Mouse (Mus musculus): ENCODE measurements around the gene Ptpn9. TPM values are rescaled to one million over a fixed set of nuclear protein-coding genes. Genes with fewer than 3 reads are reported as not detected.
"Not testable (repeated sequence)": the region's sequence is repeated elsewhere in the genome, so short reads cannot be mapped to it uniquely, and the experiment has no call there.

Ptpn9 gene
- polyA plus RNA-seq (2015; fragmentation: Nextera tagmentation; extraction: Ambion mirVana), result 22.7 and 23.1 TPM in 2 replicates

DNA sequence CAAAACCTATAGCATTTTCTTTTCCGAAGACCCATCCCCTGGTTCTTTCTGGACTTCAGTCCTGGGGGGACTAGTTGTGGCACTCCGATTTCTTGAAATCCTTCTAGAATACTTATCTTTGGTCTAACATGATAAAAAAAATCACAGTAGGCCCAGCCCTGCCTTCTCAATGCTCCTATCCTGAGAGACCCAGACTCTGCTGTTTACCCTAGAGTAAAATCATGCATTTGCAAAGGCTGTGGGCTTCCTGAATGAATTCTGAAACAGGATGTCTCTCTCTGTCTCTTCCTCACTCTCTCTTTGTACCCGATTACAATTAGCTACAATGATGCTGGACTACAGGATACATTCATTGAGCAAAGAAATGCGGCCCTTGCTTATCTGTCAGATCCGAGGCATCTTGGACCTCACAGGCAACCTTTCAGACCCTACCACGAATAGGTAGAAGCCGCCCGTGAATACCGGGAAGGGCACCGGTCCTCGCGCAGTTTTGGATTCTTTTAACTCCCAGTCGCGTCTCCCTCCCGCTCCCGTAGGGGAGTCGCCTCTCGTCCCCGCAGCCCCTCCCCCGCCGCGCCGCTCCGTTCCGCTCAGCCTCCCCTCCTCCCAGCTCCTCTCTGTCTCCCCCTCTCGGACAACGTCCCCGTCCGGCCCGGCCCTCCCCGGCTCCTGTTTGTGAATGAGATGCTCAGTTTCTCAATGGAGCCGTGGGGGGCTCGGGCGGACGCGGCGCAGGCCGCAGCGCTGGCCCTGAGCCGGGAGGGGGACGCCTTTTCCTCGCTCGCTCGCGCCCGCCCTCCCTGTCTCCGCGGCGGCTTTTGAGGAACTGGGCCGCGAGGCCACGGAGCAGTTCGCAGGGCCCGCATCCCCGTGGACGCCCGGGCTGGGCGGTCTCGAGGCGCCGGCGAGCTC, at the start of gene Ptpn9:
TSS of gene Ptpn9 (plus strand) at position 638 of the 912 bp plus-strand sequence.
- H3K27ac ChIP-seq, result peak within 1 kb of the TSS; percentile 96
- peaks cover 24% of the 10 kb centered on the region for H3K4me1 ChIP-seq (replicated peaks)
- no peaks in the 10 kb centered on the region for H3K9me3 ChIP-seq
- peak within 1 kb of the TSS; percentile 97 for H3K9ac ChIP-seq
- H3K36me3 ChIP-seq, result no peaks in the 10 kb centered on the region
- peak within 1 kb of the TSS; percentile 94 for H3K4me3 ChIP-seq
- no peaks in the 10 kb centered on the region for H3K27me3 ChIP-seq
- WGBS, result 3% methylated on average over 57 of the region's 62 CpGs
- peak within 1 kb of the TSS; percentile 76 for H3K4me2 ChIP-seq
- ATAC-seq (ENCODE audit: low FRiP score), result peak; percentile 93

DNA sequence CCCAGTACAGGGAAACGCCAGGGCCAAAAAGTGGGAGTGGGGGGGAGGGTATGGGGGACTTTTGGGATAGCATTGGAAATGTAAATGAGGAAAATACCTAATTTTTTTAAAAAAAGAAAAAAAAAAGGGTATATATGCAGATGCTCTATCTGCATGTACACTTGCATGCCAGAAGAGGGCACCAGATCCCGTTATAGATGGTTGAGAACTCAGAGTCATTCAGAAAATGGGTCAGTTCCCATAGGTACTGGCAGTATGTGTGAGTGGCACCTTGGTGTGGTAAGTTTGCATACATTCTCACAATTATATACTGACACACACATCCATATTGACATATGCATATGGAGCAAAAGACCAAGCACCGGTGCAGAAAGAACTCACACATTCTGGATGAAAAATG, 47.2 kb upstream of the Ptpn9 start:
- H3K4me2 ChIP-seq; H3K4me3 ChIP-seq; H3K27ac ChIP-seq; H3K9ac ChIP-seq; H3K27me3 ChIP-seq; ATAC-seq (ENCODE audit: low FRiP score); H3K36me3 ChIP-seq; H3K9me3 ChIP-seq: not testable (repeated sequence)
- H3K4me1 ChIP-seq (replicated peaks), result peaks cover 14% of the 10 kb centered on the region
- WGBS, result 31% methylated on average over 3 of the region's 3 CpGs

DNA sequence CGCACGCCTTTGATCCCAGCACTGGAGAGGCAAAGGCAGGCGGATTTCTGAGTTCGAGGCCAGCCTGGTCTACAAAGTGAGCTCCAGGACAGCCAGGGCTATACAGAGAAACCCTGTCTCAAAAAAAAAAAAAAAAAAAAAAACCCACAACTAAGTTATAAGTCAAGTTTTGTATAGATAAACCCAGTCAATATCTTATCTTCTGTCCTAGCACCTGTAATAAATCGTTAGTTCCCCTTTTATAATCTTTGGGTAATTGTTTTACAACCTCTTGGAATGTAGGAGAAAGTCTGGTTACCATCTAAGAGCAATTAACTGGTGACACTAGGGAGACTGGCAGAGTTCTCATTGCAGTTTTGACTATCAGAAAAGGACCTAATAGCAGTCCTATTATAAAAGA, 46.0 kb upstream of the Ptpn9 start:
- H3K9ac ChIP-seq; H3K4me2 ChIP-seq; H3K27ac ChIP-seq; H3K36me3 ChIP-seq; H3K27me3 ChIP-seq; H3K4me3 ChIP-seq; ATAC-seq (ENCODE audit: low FRiP score); H3K9me3 ChIP-seq: not testable (repeated sequence)
- 88% methylated on average over 5 of the region's 5 CpGs for WGBS
- H3K4me1 ChIP-seq (replicated peaks), result peaks cover 14% of the 10 kb centered on the region

DNA sequence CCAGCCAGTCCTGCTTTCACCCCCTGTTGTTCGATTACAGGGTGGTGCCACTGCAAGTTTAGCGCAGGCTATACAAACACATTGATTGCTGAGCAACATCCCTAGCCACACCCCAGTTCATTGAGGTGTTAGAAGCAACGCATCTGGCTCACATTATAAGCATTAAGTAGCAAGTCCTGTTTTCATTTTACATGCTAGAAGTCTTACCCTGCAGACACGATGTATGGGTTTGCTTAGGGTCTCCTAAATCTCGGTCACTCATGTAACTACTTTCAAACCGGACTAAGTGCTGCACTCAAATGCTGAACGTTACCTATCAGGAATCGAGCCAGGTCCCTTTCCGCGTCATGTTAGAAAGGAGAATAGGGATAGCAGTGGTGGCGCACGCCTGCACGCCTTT, 45.0 kb upstream of the Ptpn9 start:
- peak overlapping the region; percentile 68 for H3K9ac ChIP-seq
- peaks cover 14% of the 10 kb centered on the region for H3K4me1 ChIP-seq (replicated peaks)
- no peak overlapping the region for H3K27ac ChIP-seq
- no peaks in the 10 kb centered on the region for H3K27me3 ChIP-seq
- H3K36me3 ChIP-seq, result no peaks in the 10 kb centered on the region
- H3K4me2 ChIP-seq, result peak overlapping the region; percentile 59
- WGBS, result 39% methylated on average over 13 of the region's 13 CpGs
- no peaks in the 10 kb centered on the region for H3K9me3 ChIP-seq
- peak overlapping the region; percentile 56 for H3K4me3 ChIP-seq
- ATAC-seq (ENCODE audit: low FRiP score), result no peak

DNA sequence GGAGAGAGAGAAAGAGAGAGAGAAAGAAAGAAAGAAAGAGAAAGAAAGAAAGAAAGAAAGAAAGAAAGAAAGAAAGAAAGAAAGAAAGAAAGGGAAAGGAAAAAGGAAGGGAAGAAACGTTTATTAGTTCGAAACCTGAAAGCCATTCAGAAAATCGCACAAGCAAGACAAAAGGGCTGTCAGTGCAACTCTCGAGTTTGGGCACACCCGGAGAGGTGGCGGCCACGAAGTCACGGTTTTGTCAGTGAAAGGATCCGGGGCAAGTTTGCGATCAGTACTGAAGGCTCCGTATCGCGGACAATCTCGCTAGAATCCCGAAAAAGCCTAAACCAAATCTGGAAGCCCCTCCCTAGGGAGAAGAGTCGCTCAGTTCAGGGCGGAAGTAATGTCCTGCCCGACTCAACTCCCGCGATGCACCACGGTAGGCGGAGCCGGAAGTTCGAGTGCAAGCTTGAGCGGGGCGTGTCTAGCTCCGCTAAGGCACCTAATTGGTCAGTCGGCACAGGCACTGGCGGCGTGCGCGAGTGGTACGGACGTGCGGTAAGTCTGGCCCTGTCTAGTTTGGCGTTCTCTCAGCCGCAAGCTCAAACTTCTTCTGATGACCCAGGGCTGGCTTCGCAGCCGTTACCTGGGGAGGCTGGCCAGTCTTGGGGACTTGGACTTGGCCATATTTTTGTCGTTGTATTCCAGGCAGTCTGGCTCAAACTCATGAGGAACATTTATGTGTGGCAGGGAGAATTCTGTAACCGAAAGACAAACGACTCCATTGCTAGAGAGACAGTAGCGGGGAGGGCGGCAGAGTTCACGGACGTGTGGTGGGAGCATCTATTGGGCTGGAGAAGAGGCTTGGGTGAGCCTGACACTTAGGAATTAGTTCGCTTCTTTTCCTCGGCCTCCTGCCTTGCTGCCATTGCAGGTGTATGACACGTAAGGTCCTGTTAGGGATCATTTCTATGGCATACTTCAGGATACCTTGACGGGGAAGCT, 44.0 kb upstream of the Ptpn9 start, which contains the start of gene Snupn:
TSS of gene Snupn (plus strand) at position 465 of the 987 bp plus-strand sequence.
- Histone ChIP-seq H3K4me2 (peak within 1 kb of the TSS; percentile 86), H3K4me1 (replicated peaks) (peaks cover 14% of the 10 kb centered on the region), H3K9ac (peak within 1 kb of the TSS; percentile 80), H3K4me3 (peak within 1 kb of the TSS; percentile 56), H3K36me3 (peaks cover 2% of the 10 kb centered on the region; the same call in 1 of the 2 replicates), H3K27ac (peak within 1 kb of the TSS; percentile 88), H3K9me3 (no peaks in the 10 kb centered on the region), H3K27me3 (no peaks in the 10 kb centered on the region)
- under 1% methylated on average over 50 of the region's 50 CpGs for WGBS
- peak; percentile 100 for ATAC-seq (ENCODE audit: low FRiP score)

DNA sequence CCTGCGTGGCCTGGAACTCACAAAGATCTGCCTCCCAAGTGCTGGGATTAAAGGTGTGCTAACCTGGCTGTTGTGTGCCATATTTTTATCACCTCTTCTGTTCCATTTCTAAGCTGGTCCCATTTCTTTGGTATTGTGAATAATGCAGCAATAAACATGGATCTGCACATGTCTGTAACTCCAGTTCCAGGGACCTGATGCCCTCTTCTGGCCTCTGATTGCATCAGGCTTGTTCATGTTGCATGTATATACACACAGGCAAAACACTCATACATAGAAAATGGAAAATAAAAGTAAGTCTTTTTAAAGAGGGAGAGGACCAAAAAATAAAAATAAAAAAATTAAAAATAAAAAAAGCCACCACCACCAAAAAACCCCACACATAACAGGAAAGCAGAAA, 41.2 kb upstream of the Ptpn9 start:
- WGBS, result 97% methylated on average over 1 of the region's 1 CpGs
- no peak overlapping the region for H3K9ac ChIP-seq
- no peaks in the 10 kb centered on the region for H3K9me3 ChIP-seq
- peaks cover 14% of the 10 kb centered on the region for H3K4me1 ChIP-seq (replicated peaks)
- no peak overlapping the region for H3K4me2 ChIP-seq
- no peak overlapping the region for H3K4me3 ChIP-seq
- ATAC-seq (ENCODE audit: low FRiP score), result no peak
- H3K36me3 ChIP-seq, result peaks cover 9% of the 10 kb centered on the region
- no peaks in the 10 kb centered on the region for H3K27me3 ChIP-seq
- H3K27ac ChIP-seq, result no peak overlapping the region

DNA sequence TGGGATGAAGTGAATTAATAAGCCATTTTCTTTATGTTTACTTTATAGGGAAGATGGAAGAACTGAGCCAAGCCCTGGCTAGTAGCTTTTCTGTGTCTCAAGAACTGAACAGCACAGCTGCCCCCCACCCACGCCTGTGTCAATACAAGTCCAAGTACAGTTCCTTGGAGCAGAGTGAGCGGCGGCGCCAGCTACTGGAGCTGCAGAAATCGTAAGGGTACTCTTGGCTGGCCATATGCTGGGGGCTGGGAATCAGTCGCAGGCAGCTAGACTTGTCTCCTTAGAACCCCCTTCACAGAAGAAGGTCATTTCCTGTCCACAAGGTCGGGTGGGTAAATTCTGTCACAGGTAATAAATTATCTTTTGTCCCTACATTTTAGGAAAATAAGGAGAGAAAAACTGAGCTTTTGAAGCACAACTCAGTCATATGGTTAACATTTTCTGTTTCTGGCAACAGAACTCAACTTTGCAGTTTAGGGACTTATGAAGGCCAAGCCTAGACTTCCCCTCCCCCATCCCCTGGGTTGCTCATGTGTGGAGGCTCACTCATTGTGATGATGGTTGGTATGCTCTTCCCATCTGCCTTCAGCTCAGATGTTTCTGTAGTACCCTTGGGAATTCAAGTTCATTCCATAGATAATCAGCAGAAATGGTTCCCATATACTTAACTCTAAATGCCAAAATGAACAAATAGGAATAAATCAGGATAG, 37.6 kb upstream of the Ptpn9 start:
- Histone ChIP-seq H3K27ac (no peak overlapping the region), H3K9ac (no peak overlapping the region), H3K4me1 (replicated peaks) (no peaks in the 10 kb centered on the region), H3K27me3 (no peaks in the 10 kb centered on the region), H3K36me3 (peaks cover 28% of the 10 kb centered on the region), H3K4me2 (no peak overlapping the region), H3K4me3 (no peak overlapping the region), H3K9me3 (no peaks in the 10 kb centered on the region)
- no peak for ATAC-seq (ENCODE audit: low FRiP score)
- WGBS, result 90% methylated on average over 7 of the region's 7 CpGs

DNA sequence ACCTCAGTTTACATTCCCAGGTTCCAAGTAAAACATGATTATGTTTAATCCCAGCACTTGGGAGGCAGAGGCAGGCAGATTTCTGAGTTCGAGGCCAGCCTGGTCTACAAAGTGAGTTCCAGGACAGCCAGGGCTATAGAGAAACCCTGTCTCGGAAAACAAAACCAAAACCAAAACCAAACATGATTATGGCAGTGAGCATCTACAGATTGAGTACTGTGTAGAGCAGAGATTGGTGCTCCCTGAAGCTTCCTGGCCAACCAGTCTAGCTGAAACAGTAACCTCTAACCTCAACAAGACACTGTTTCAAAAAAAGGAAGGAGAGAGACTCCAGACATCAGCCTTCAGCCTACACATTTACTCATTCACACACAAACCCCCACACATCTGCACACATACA, 36.0 kb upstream of the Ptpn9 start:
- no peaks in the 10 kb centered on the region for H3K27me3 ChIP-seq
- H3K9me3 ChIP-seq, result no peaks in the 10 kb centered on the region
- H3K4me1 ChIP-seq (replicated peaks), result no peaks in the 10 kb centered on the region
- no peak overlapping the region for H3K27ac ChIP-seq
- no peak overlapping the region for H3K4me3 ChIP-seq
- 93% methylated on average over 2 of the region's 2 CpGs for WGBS
- H3K9ac ChIP-seq, result no peak overlapping the region
- H3K36me3 ChIP-seq, result peaks cover 43% of the 10 kb centered on the region
- H3K4me2 ChIP-seq, result no peak overlapping the region
- ATAC-seq (ENCODE audit: low FRiP score), result no peak

DNA sequence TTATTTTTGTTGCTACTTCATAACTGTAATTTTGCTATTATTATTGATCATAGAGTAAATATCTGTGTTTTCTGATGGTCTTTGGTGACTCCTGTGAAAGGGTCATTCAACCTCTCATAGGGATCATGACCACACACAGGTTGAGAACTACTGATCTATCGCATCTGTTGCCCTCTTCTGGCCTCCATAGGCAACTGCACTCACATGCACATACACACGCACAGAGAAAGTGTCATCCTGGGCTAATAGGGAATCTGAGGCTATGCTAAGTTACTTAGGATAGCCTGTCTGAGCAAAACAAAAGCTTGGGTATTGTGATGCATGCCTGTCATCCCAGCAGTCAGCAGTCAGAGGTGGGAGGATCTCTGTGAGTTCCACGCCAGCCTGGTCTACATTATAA, 33.1 kb upstream of the Ptpn9 start:
- Histone ChIP-seq H3K9ac (no peak overlapping the region), H3K27ac (no peak overlapping the region), H3K36me3 (peaks cover 51% of the 10 kb centered on the region), H3K4me2 (no peak overlapping the region), H3K27me3 (no peaks in the 10 kb centered on the region), H3K9me3 (no peaks in the 10 kb centered on the region), H3K4me3 (no peak overlapping the region), H3K4me1 (replicated peaks) (no peaks in the 10 kb centered on the region)
- 95% methylated on average over 3 of the region's 3 CpGs for WGBS
- no peak for ATAC-seq (ENCODE audit: low FRiP score)

DNA sequence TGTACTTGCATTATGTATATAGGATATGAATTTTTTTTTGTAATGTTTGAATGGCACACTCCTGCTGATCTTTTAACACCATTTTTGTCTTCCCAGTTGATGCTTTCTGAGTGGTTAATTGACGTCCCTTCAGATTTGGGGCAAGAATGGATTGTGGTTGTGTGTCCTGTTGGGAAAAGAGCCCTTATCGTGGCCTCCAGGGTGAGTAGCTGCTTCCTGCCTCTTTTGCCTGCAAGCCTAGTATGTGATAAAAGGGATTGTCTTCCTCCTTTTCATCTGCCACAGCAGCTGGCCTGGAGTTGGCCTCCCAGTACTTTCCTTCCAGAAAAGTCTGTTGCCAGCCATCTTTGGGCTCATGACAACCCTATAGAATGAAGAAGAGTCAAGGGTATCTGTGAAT, 24.6 kb upstream of the Ptpn9 start:
- H3K4me1 ChIP-seq (replicated peaks), result no peaks in the 10 kb centered on the region

DNA sequence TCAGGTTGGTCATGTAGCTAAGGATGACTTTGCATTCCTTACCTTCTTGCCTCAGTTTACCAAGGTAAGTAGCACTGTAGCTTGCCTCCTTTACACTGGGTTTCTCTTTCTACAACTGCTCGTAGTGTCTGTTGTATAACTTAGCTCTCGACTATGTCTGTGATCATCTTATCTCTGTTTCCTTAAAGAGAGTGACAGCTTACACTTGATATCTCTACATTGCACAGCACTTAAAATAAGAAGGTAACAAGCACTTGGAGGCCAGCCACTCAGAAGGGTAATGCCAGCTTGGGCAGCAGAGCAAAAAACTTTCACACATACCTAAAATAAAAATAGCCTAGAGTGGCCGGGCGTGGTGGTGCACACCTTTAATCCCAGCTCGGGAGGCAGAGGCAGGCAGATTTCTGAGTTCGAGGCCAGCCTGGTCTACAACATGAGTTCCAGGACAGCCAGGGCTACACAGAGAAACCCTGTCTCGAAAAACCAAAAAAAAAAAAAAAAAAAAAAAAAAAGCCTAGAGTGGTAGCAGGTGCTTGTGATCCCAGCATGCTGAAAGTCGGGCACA, 20.7 kb upstream of the Ptpn9 start:
- Histone ChIP-seq H3K4me2 (no peak overlapping the region), H3K27ac (no peak overlapping the region), H3K4me1 (replicated peaks) (no peaks in the 10 kb centered on the region), H3K36me3 (peaks cover 45% of the 10 kb centered on the region), H3K4me3 (no peak overlapping the region), H3K27me3 (no peaks in the 10 kb centered on the region), H3K9me3 (no peaks in the 10 kb centered on the region), H3K9ac (no peak overlapping the region)
- ATAC-seq (ENCODE audit: low FRiP score), result no peak
- WGBS, result 91% methylated on average over 8 of the region's 8 CpGs

More for the DNA sequence above, 24.6 kb upstream of the Ptpn9 start:
- WGBS, result 92% methylated on average over 2 of the region's 2 CpGs
- Histone ChIP-seq H3K4me2 (no peak overlapping the region), H3K27me3 (no peaks in the 10 kb centered on the region), H3K9me3 (no peaks in the 10 kb centered on the region), H3K36me3 (peaks cover 43% of the 10 kb centered on the region), H3K9ac (no peak overlapping the region), H3K4me3 (no peak overlapping the region), H3K27ac (no peak overlapping the region)
- ATAC-seq (ENCODE audit: low FRiP score), result no peak
